Mouse (Mus musculus) stomach, postnatal 0 days (tissue): Measurements from ENCODE around the gene Ina. TPM values are rescaled to one million over a fixed set of nuclear protein-coding genes. Genes with fewer than 3 reads are reported as not detected.
"Not testable (repeated sequence)": the region's sequence is repeated elsewhere in the genome, so short reads cannot be mapped to it uniquely, and the experiment has no call there.

Source experiments
- ATAC-seq: fragments of 200-750 bp; cut with Nextera tagmentation; 2 replicates; pipeline ENCODE4 v1.8.0; 2017; ENCODE audit not compliant: low FRiP score, low TSS enrichment
- DNase-seq: peaks from one replicate; pipeline ENCODE4 v3.0.0-alpha.2; 2016; ENCODE audit warnings: low spot score
- H3K27ac ChIP-seq: fragments of 300-500 bp; sonication (generic); replicated peaks from 2 replicates; pipeline ENCODE4 v1.5.1; 2014; ENCODE audit warnings: mild to moderate bottlenecking, control low read depth
- H3K27me3 ChIP-seq: fragments of 300-500 bp; sonication (generic); 2 replicates; pipeline ENCODE4 v1.6.1; 2014; ENCODE audit warnings: low read length; ENCODE audit not compliant: control insufficient read depth, insufficient read depth
- H3K36me3 ChIP-seq: fragments of 300-500 bp; sonication (generic); 2 replicates; pipeline ENCODE4 v1.6.1; 2014; ENCODE audit warnings: low read length, mixed read lengths; ENCODE audit not compliant: control insufficient read depth, insufficient read depth
- H3K4me1 ChIP-seq: fragments of 300-500 bp; sonication (generic); replicated peaks from 2 replicates; pipeline ENCODE4 v1.6.1; 2014; ENCODE audit warnings: antibody characterized with exemption; ENCODE audit not compliant: control insufficient read depth, insufficient read depth
- H3K4me2 ChIP-seq: fragments of 300-500 bp; sonication (generic); replicated peaks from 2 replicates; pipeline ENCODE4 v1.6.1; 2014; ENCODE audit warnings: low read depth, mild to moderate bottlenecking, control low read depth, moderate library complexity
- H3K4me3 ChIP-seq: fragments of 300-500 bp; sonication (generic); 2 replicates; pipeline ENCODE4 v1.5.1; 2014; ENCODE audit warnings: low read depth, low read length, control low read depth
- H3K9ac ChIP-seq: fragments of 300-500 bp; sonication (generic); 2 replicates; pipeline ENCODE4 v1.6.1; 2014; ENCODE audit warnings: mild to moderate bottlenecking, low read length, control low read depth, mixed read lengths
- H3K9me3 ChIP-seq: fragments of 300-500 bp; sonication (generic); 2 replicates; pipeline ENCODE4 v1.6.1; 2016; ENCODE audit warnings: low read length; ENCODE audit not compliant: control insufficient read depth
- CTCF ChIP-seq: IDR thresholded peaks from 2 replicates; pipeline ENCODE4 v1.5.1; 2016; ENCODE audit warnings: antibody characterized with exemption, low read depth, mild to moderate bottlenecking, moderate library complexity
- EP300 ChIP-seq: optimal IDR thresholded peaks from 2 replicates; pipeline ENCODE3; 2016; ENCODE audit warnings: antibody characterized with exemption
- WGBS: fragments of 180-500 bp; shearing (Covaris S2); extraction: QIAGEN DNeasy Blood & Tissue Kit; methylation state at CpG from one replicate; pipeline ENCODE4 v1.1.7; 2014; 5-methylcytosine and 5-hydroxymethylcytosine counted together
- polyA plus RNA-seq: library from polyadenylated mRNA; unstranded; fragments of >200 nt; fragmentation: Nextera tagmentation; extraction: Ambion mirVana; gene quantifications from 2 replicates; pipeline ENCODE4 v1.2.1, GENCODE M21; 2015

The Ina gene
- polyA plus RNA-seq, 1 experiment from 2014 or later = 3.5 TPM

GRCm38 (mm10) chr19:46996095-46996494, 18.4 kb upstream of the Ina start:
- Histone ChIP-seq H3K9me3 (no peaks in the 10 kb centered on the region), H3K27me3 (no peaks in the 10 kb centered on the region), H3K4me1 (no peaks in the 10 kb centered on the region), H3K36me3 (no peaks in the 10 kb centered on the region), H3K9ac (no peak overlapping the region), H3K27ac (no peak overlapping the region), H3K4me2 (no peak overlapping the region), H3K4me3 (no peak overlapping the region)
- TF ChIP-seq CTCF = no peak
- TF ChIP-seq EP300 = no peak
- 78% methylated on average over 9 of the region's 9 CpGs for whole genome bisulfite sequencing
- no peak for ATAC-seq
- no peak for DNase-seq

- Histone ChIP-seq H3K9me3 (no peaks in the 10 kb centered on the region), H3K4me1 (no peaks in the 10 kb centered on the region), H3K4me3 (no peak overlapping the region), H3K27ac (no peak overlapping the region), H3K36me3 (no peaks in the 10 kb centered on the region), H3K27me3 (no peaks in the 10 kb centered on the region), H3K9ac (no peak overlapping the region), H3K4me2 (no peak overlapping the region)
- ATAC-seq (no peak), DNase-seq (no peak)
- WGBS = 76% methylated on average over 8 of the region's 8 CpGs
- TF ChIP-seq EP300 (no peak), CTCF (no peak)
These were observed 16.2 kb upstream of the Ina start for GRCm38 (mm10) chr19:46998168-46998870.

GRCm38 (mm10) chr19:46998953-46999352, 15.5 kb upstream of the Ina start:
- Histone ChIP-seq H3K4me1 (no peaks in the 10 kb centered on the region), H3K9me3 (no peaks in the 10 kb centered on the region), H3K27ac (no peak overlapping the region), H3K4me2 (no peak overlapping the region), H3K36me3 (no peaks in the 10 kb centered on the region), H3K9ac (no peak overlapping the region), H3K4me3 (no peak overlapping the region), H3K27me3 (no peaks in the 10 kb centered on the region)
- ATAC-seq (no peak), DNase-seq (no peak)
- TF ChIP-seq EP300 (no peak), CTCF (no peak)
- WGBS = 81% methylated on average over 4 of the region's 4 CpGs

DNA sequence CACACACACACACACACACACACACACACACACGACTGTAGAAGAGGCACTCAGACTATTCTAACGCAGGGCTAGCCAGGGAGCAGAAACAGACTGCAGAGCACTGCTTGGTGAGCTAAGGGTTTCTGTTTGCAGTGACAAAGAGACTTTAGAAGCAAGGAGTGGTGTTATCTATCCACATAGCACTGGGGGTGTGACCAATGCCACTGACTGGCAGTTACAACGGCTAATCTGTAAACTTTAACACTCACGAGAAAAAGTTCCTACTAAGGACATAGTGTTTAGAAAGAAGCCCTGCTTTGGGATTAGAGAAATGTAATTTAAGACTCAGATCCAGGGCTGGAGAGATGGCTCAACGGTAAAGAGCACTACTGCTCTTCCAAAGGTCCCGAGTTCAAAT, 14.7 kb upstream of the Ina start:
- 64% methylated on average over 6 of the region's 6 CpGs for WGBS
- no peak for DNase-seq
- no peaks in the 10 kb centered on the region for H3K9me3 ChIP-seq
- no peak overlapping the region for H3K27ac ChIP-seq
- H3K4me3 ChIP-seq = no peak overlapping the region
- H3K9ac ChIP-seq = no peak overlapping the region
- H3K27me3 ChIP-seq = no peaks in the 10 kb centered on the region
- no peaks in the 10 kb centered on the region for H3K36me3 ChIP-seq
- TF ChIP-seq CTCF = no peak
- TF ChIP-seq EP300 = no peak
- no peak overlapping the region for H3K4me2 ChIP-seq
- no peaks in the 10 kb centered on the region for H3K4me1 ChIP-seq
- no peak for ATAC-seq

- not testable (repeated sequence) for H3K27me3 ChIP-seq, H3K27ac ChIP-seq, H3K4me3 ChIP-seq, DNase-seq, ATAC-seq, H3K4me1 ChIP-seq, H3K4me2 ChIP-seq, H3K9ac ChIP-seq, H3K36me3 ChIP-seq, H3K9me3 ChIP-seq
- WGBS = 70% methylated on average over 2 of the region's 3 CpGs
These were observed 14.1 kb upstream of the Ina start for GRCm38 (mm10) chr19:47000357-47000756.

- no peaks in the 10 kb centered on the region for H3K36me3 ChIP-seq
- no peak overlapping the region for H3K9ac ChIP-seq
- H3K27ac ChIP-seq = no peak overlapping the region
- no peaks in the 10 kb centered on the region for H3K27me3 ChIP-seq
- no peaks in the 10 kb centered on the region for H3K9me3 ChIP-seq
- no peak overlapping the region for H3K4me2 ChIP-seq
- 74% methylated on average over 6 of the region's 6 CpGs for WGBS
- H3K4me3 ChIP-seq = no peak overlapping the region
- TF ChIP-seq CTCF = no peak
- no peak for TF ChIP-seq EP300
- DNase-seq (no peak), ATAC-seq (no peak)
- no peaks in the 10 kb centered on the region for H3K4me1 ChIP-seq
These were observed 10.6 kb upstream of the Ina start for GRCm38 (mm10) chr19:47003742-47004511.
